Mouse (Mus musculus): ENCODE results near the gene Gm867. TPM values are rescaled to one million over a fixed set of nuclear protein-coding genes. Genes with fewer than 3 reads are reported as not detected.

The Gm867 gene
- polyA plus RNA-seq, 3 experiments from 2014 or later = not detected

DNA sequence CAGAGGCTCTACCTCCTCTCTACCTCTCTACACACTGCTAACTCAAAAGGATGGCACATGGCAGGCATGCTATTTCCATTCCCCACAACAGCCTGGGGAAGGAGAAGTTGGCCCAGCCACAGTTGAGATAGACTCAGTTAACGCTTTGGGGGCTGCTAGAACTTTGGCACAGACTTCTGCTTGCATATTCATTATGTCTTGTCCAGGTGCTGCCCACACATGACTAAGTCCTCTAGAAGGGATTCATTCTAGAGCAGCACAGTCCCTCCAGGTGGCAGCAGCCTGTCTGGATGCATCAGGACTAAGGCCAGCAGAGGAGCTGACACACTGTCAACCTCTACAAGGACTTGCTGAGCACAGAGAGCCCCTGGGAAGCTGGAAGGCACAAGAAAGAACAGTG lies 44.3 kb downstream of the Gm867 start:
- no peak for ATAC-seq

GRCm38 (mm10) chr10:75895730-75896129 lies 44.7 kb downstream of the Gm867 start:
- no peak for ATAC-seq

GRCm38 (mm10) chr10:75894601-75895000 lies 45.9 kb downstream of the Gm867 start:
- no peak for ATAC-seq

DNA sequence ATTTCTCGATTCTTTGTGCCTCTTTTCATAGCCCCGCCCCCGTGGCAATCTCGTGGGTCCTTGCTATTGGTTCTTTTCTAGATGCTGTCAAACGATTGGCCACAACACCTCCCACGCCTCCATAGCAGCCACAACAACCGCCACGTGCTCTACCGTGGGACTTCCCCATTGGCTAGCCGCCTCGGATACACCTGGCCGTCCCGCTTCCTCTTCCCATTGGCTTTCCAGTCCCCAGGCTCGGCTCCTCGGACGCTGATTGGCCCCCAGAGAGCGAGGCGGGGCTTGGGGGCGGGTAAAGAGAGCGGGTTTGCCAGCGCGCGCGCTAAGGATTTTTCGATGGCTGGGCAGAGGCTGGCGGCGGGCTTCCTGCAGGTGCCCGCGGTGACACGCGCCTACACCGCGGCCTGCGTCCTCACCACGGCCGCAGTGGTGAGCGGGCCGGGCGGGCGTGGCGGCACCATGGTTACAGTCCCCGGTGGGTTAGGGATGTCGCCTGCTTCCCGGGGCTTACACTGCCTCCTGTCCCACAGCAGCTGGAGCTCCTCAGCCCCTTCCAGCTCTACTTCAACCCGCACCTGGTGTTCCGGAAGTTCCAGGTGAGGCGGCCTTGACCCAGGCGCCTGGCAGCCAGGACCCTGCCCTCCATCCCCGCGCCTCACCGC lies 47.3 kb downstream of the Gm867 start, which contains the start of gene Derl3:
Derl3 (plus strand) TSS at position 325 of the 662 bp plus-strand sequence.
- ATAC-seq = peak; percentile 99

DNA sequence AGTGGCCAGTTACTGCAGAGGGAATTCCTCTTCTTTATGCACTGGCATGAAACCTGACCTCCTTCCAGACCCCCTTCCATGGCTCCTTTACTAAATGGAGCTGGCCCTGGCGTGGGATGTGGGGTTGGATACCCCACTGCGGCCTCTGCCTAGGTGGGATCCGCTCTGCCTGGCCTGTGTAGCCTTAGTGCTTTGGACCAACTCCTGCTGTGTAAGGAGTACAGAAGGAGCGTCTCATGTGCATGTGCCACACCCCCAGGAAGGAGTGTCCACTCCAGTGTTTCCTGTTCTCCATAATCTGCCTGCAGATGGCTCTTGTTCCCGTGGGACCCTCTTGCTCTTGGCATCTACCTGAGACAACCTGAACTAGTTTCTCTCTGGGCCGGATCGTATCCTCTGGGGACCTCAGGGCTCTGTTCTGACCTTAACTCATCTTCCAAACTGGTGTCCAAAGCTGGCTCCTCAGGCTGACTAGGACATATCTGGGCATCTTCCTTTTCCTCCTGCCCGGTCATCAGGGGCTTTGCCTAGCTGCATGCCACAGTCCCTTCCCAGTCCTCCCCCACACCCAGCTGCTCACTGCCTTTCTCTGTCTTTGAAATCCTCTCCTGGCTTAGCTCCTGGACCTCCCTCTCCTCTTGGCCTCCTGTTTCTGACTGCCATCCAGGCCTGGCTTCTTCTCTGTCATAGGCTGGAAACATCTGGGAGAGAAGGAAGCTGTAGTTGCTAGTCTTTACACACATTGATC lies 50.9 kb downstream of the Gm867 start:
- ATAC-seq = no peak

Other genes with a start within 250 kb of the Gm867 start
- gene Cabin1, start 176.3 kb downstream of the Gm867 start, polyA plus RNA-seq (2017; shearing (Covaris generic)) = 10 to 100 TPM; 24.8 to 27.1 (median 26.2) TPM
- 10 to 100 TPM; 63.4 to 95.0 (median 86.4) TPM for gene Ddt, start 167.3 kb downstream of the Gm867 start, polyA plus RNA-seq (2017; shearing (Covaris generic))
- gene Gm20441, start 159.7 kb downstream of the Gm867 start, polyA plus RNA-seq (2017; shearing (Covaris generic)) = not detected
- 10 to 100 TPM in 1 of 3 experiments, 1 to 10 TPM in 2; 9.0 to 12.7 (median 9.3) TPM for gene Gstt3, start 159.3 kb downstream of the Gm867 start, polyA plus RNA-seq (2017; shearing (Covaris generic))
- 1 to 10 TPM; 1.7 to 3.6 (median 2.2) TPM for gene Gstt1, start 142.1 kb downstream of the Gm867 start, polyA plus RNA-seq (2017; shearing (Covaris generic))
- gene Gstt4, start 118.1 kb downstream of the Gm867 start, polyA plus RNA-seq (2017; shearing (Covaris generic)) = not detected
- gene Gstt2, start 103.2 kb downstream of the Gm867 start, polyA plus RNA-seq (2017; shearing (Covaris generic)) = 10 to 100 TPM; 52.2 to 69.9 (median 64.5) TPM
- gene Mif, start 80.4 kb downstream of the Gm867 start, polyA plus RNA-seq (2017; shearing (Covaris generic)) = 100 to 1,000 TPM; 423 to 560 (median 495) TPM
- gene Derl3, start 47.3 kb downstream of the Gm867 start, polyA plus RNA-seq (2017; shearing (Covaris generic)) = 1 to 10 TPM in 1 of 3 experiments, under 1 TPM in 2; 0.39 to 3.3 (median 0.73) TPM
- 100 to 1,000 TPM in 2 of 3 experiments, 10 to 100 TPM in 1; 89.2 to 126 (median 106) TPM for gene Smarcb1, start 19.1 kb downstream of the Gm867 start, polyA plus RNA-seq (2017; shearing (Covaris generic))
- 10 to 100 TPM in 2 of 3 experiments, 1 to 10 TPM in 1; 5.3 to 15.4 (median 11.3) TPM for gene Chchd10, start 7.5 kb downstream of the Gm867 start, polyA plus RNA-seq (2017; shearing (Covaris generic))
- 1 to 10 TPM in 2 of 3 experiments, under 1 TPM in 1; 0.91 to 7.7 (median 4.4) TPM for gene Mmp11, start 4.2 kb downstream of the Gm867 start, polyA plus RNA-seq (2017; shearing (Covaris generic))
- gene Vpreb3, start 2.4 kb upstream of the Gm867 start, polyA plus RNA-seq (2017; shearing (Covaris generic)) = under 1 TPM in 1 of 3 experiments, not detected in 2; 0.99 TPM
- 1 to 10 TPM in 1 of 3 experiments, under 1 TPM in 2; 0.30 to 1.7 (median 0.58) TPM for gene Gm5134, start 13.8 kb upstream of the Gm867 start, polyA plus RNA-seq (2017; shearing (Covaris generic))
- gene Zfp280b, start 92.0 kb upstream of the Gm867 start, polyA plus RNA-seq (2017; shearing (Covaris generic)) = 10 to 100 TPM in 1 of 3 experiments, 1 to 10 TPM in 2; 9.6 to 10.3 (median 9.9) TPM
- not detected for gene Slc5a4b, start 170.3 kb upstream of the Gm867 start, polyA plus RNA-seq (2017; shearing (Covaris generic))
- gene Slc5a4a, start 206.8 kb upstream of the Gm867 start, polyA plus RNA-seq (2017; shearing (Covaris generic)) = not detected